ENCODE assay signal across 16 mouse cellular contexts in genomic region chr11:116174775-116175448, GRCm38 (mm10). TPM values are rescaled to one million over a fixed set of nuclear protein-coding genes. Genes with fewer than 3 reads are reported as not detected.
DNase-seq lines count a peak whose midpoint lies in the region; TF ChIP-seq lines count a peak whose summit lies in the region.
"Had no signal": no experiment of that assay in that cellular context is flagged by ENCODE, and none has a peak within 500 bp of the region (broad histone marks: within the 10 kb centered on the region; RNA-seq: fewer than 3 reads in every experiment).

No protein-coding gene starts in this region.

- 92% methylated on average over 22 of the region's 22 CpGs for WGBS in heart, embryonic 10.5 days

- no peak overlapping the region for H3K27ac ChIP-seq in heart, embryonic 10.5 days
- no peak overlapping the region for H3K27ac ChIP-seq in left cerebral cortex, adult 2 months
- H3K27ac ChIP-seq: lung, embryonic 15.5 days; macrophage; neural tube, embryonic 15.5 days had no signal

- DNase-seq in urinary bladder, postnatal 14 days (ENCODE audit: low spot score): peak; percentile 24
- DNase-seq in urinary bladder, postnatal 36 days (ENCODE audit: low spot score in 2 of 2): no peak
- peak; percentile 70 for DNase-seq in kidney, adult 18-20 months
- DNase-seq in kidney, postnatal 10 days: peak; percentile 71
- DNase-seq in heart, embryonic 10.5 days (ENCODE audit: low spot score): no peak
- no peak for DNase-seq in natural killer cell, adult 2 months (ENCODE audit: low spot score in 2 of 2)
- DNase-seq in left cerebral cortex, adult 2 months (ENCODE audit: extremely low spot score in 1 of 2, low spot score in 2 of 2): no peak
- DNase-seq: cerebellum, adult 8-10 months; gastrocnemius, postnatal 25 days; liver; right cerebral cortex, postnatal 4 days; thymus, postnatal 36 days had no signal

- H3K9me3 ChIP-seq in heart, embryonic 10.5 days: no peaks in the 10 kb centered on the region
- H3K9me3 ChIP-seq: lung, embryonic 15.5 days; neural tube, embryonic 15.5 days had no signal

- H3K36me3 ChIP-seq in heart, embryonic 10.5 days: peaks cover 85% of the 10 kb centered on the region

- no peaks in the 10 kb centered on the region for H3K27me3 ChIP-seq in heart, embryonic 10.5 days (ENCODE audit: insufficient read depth, poor library complexity, severe bottlenecking)
- H3K27me3 ChIP-seq: lung, embryonic 15.5 days; neural tube, embryonic 15.5 days; Patski had no signal

- no peak overlapping the region for H3K4me3 ChIP-seq in heart, embryonic 10.5 days
- H3K4me3 ChIP-seq in left cerebral cortex, adult 2 months: no peak overlapping the region
- H3K4me3 ChIP-seq: lung, embryonic 15.5 days; neural tube, embryonic 15.5 days had no signal

- intact Hi-C loops in left cerebral cortex, adult 2 months (cut with DNase I): no loop called here

- TF ChIP-seq CTCF in left cerebral cortex, adult 2 months (IDR thresholded peaks at IDR 0.05): no peak

- H3K4me1 ChIP-seq in heart, embryonic 10.5 days: no peaks in the 10 kb centered on the region
- H3K4me1 ChIP-seq: lung, embryonic 15.5 days; neural tube, embryonic 15.5 days had no signal

RNA-seq across cellular contexts. Expression of gene Fbf1, which starts 6.9 kb away (rescaled TPM):
- 27.7 and 30.6 TPM in 2 replicates for polyA plus RNA-seq in heart, embryonic 10.5 days (2016; fragmentation: Nextera tagmentation; extraction: Ambion mirVana)
- total RNA-seq in left cerebral cortex, adult 2 months (2021): 10 to 100 TPM; 85.5 to 87.1 TPM

RNA-seq across cellular contexts. Expression of gene Ten1, which starts 23.7 kb away (rescaled TPM):
- polyA plus RNA-seq in heart, embryonic 10.5 days (2016; fragmentation: Nextera tagmentation; extraction: Ambion mirVana): 87.6 and 99.5 TPM in 2 replicates
- 10 to 100 TPM; 37.2 to 40.0 TPM for total RNA-seq in left cerebral cortex, adult 2 months (2021)

RNA-seq across cellular contexts. Expression of gene Acox1, which starts 23.9 kb away (rescaled TPM):
- polyA plus RNA-seq in heart, embryonic 10.5 days (2016; fragmentation: Nextera tagmentation; extraction: Ambion mirVana): 24.5 and 32.7 TPM in 2 replicates
- total RNA-seq in left cerebral cortex, adult 2 months (2021): 100 to 1,000 TPM; 112 to 119 TPM

RNA-seq across cellular contexts. Expression of gene Mrpl38, which starts 36.2 kb away (rescaled TPM):
- 112 and 127 TPM in 2 replicates for polyA plus RNA-seq in heart, embryonic 10.5 days (2016; fragmentation: Nextera tagmentation; extraction: Ambion mirVana)
- total RNA-seq in left cerebral cortex, adult 2 months (2021): 10 to 100 TPM; 59.4 to 66.8 TPM

RNA-seq across cellular contexts. Expression of gene Trim65, which starts 44.0 kb away (rescaled TPM):
- polyA plus RNA-seq in heart, embryonic 10.5 days (2016; fragmentation: Nextera tagmentation; extraction: Ambion mirVana): 3.6 and 3.8 TPM in 2 replicates
- total RNA-seq in left cerebral cortex, adult 2 months (2021): 1 to 10 TPM; 7.6 to 9.1 TPM

Comparison
In these comparisons a context has a peak if more than half of its experiments do, and no peak if none do; other contexts are left out.
1. DNase-seq: peak in urinary bladder, postnatal 14 days (single experiment), kidney, adult 18-20 months (single experiment) and kidney, postnatal 10 days (single experiment); none in urinary bladder, postnatal 36 days (0 of 2), heart, embryonic 10.5 days (single experiment), natural killer cell, adult 2 months (0 of 2) and left cerebral cortex, adult 2 months (0 of 2).